Mouse (Mus musculus) cortical plate, adult 2 months (tissue): ENCODE results near the gene Cd47.

ENCODE experiments used
- CTCF ChIP-seq: fragments of 200-500 bp; IDR thresholded peaks from 2 replicates; pipeline ENCODE4 v1.5.1; 2011; ENCODE audit warnings: mild to moderate bottlenecking, control low read depth, low read length; ENCODE audit not compliant: insufficient read depth; ENCODE audit errors: extremely low read depth
- POLR2A ChIP-seq: fragments of 200-500 bp; IDR thresholded peaks from 2 replicates; pipeline ENCODE4 v1.6.1; 2011; ENCODE audit warnings: mild to moderate bottlenecking, low read length, control low read depth; ENCODE audit not compliant: insufficient read depth; ENCODE audit errors: extremely low read depth

GRCm38 (mm10) chr16:49938483-49939301, 138.4 kb downstream of the Cd47 start:
- TF ChIP-seq CTCF (no peak), POLR2A (no peak)
